Mouse (Mus musculus) gonadal fat pad, adult 2 months (tissue): ENCODE measurements around the gene Epas1. TPM values are rescaled to one million over a fixed set of nuclear protein-coding genes. Genes with fewer than 3 reads are reported as not detected.

Experiments used
- DNase-seq: peaks from one replicate; pipeline ENCODE4 v3.0.0-alpha.2; 2012; ENCODE audit warnings: low read depth
- polyA plus RNA-seq: library from polyadenylated mRNA; depleted of rRNA; stranded (reverse); fragments of >200 nt; gene quantifications from 2 replicates; pipeline ENCODE4 v1.2.3, GENCODE M21; 2012; rRNA removed

Epas1 gene
- polyA plus RNA-seq, result 66.6 and 115 TPM in 2 replicates

GRCm38 (mm10) chr17:86753130-86753821, at the start of gene Epas1:
Gene Epas1 (plus strand): TSS chr17:86753700.
- no peak for DNase-seq

- DNase-seq, result no peak
Observed at GRCm38 (mm10) chr17:86705236-86705635, 48.3 kb upstream of the Epas1 start.

GRCm38 (mm10) chr17:86706467-86706866, 47.0 kb upstream of the Epas1 start:
- DNase-seq, result no peak

GRCm38 (mm10) chr17:86709803-86710202, 43.7 kb upstream of the Epas1 start:
- no peak for DNase-seq

- no peak for DNase-seq
Observed at GRCm38 (mm10) chr17:86710379-86710778, 43.1 kb upstream of the Epas1 start.

GRCm38 (mm10) chr17:86711949-86712348, 41.6 kb upstream of the Epas1 start:
- no peak for DNase-seq

- no peak for DNase-seq
Observed at GRCm38 (mm10) chr17:86712601-86713000, 40.9 kb upstream of the Epas1 start.

- no peak for DNase-seq
Observed at GRCm38 (mm10) chr17:86713591-86713990, 39.9 kb upstream of the Epas1 start.

- DNase-seq, result no peak
Observed at GRCm38 (mm10) chr17:86724786-86725415, 28.6 kb upstream of the Epas1 start.

GRCm38 (mm10) chr17:86726480-86726879, 27.0 kb upstream of the Epas1 start:
- no peak for DNase-seq

- no peak for DNase-seq
Observed at GRCm38 (mm10) chr17:86727031-86727430, 26.5 kb upstream of the Epas1 start.

GRCm38 (mm10) chr17:86731273-86731672, 22.2 kb upstream of the Epas1 start:
- DNase-seq, result no peak

GRCm38 (mm10) chr17:86732024-86732423, 21.5 kb upstream of the Epas1 start:
- DNase-seq, result no peak

GRCm38 (mm10) chr17:86732522-86732921, 21.0 kb upstream of the Epas1 start:
- no peak for DNase-seq

GRCm38 (mm10) chr17:86733644-86734043, 19.9 kb upstream of the Epas1 start:
- no peak for DNase-seq

GRCm38 (mm10) chr17:86738477-86738876, 15.0 kb upstream of the Epas1 start:
- DNase-seq, result no peak

GRCm38 (mm10) chr17:86743351-86743941, 10.1 kb upstream of the Epas1 start:
- no peak for DNase-seq

- DNase-seq, result no peak
Observed at GRCm38 (mm10) chr17:86744943-86745342, 8.6 kb upstream of the Epas1 start.

GRCm38 (mm10) chr17:86751373-86751871, 2.1 kb upstream of the Epas1 start:
- no peak for DNase-seq

GRCm38 (mm10) chr17:86753931-86754805, 668 bp downstream of the Epas1 start:
- DNase-seq, result no peak

- DNase-seq, result no peak
Observed at GRCm38 (mm10) chr17:86754806-86755571, 1.5 kb downstream of the Epas1 start.
